Mouse (Mus musculus) brain, embryonic 14.5 days (tissue): ENCODE data around the gene Vwa1.
"Not testable (repeated sequence)": the region's sequence is repeated elsewhere in the genome, so short reads cannot be mapped to it uniquely, and the experiment has no call there.

ENCODE experiments used
- CTCF ChIP-seq: fragments of 200-500 bp; IDR thresholded peaks from 2 replicates; pipeline ENCODE4 v1.5.1; 2012; ENCODE audit warnings: inconsistent platforms, mild to moderate bottlenecking, moderate library complexity, borderline replicate concordance; ENCODE audit not compliant: insufficient read depth, insufficient read length; ENCODE audit errors: extremely low read depth
- POLR2A ChIP-seq: fragments of 200-500 bp; IDR thresholded peaks from 2 replicates; pipeline ENCODE4 v1.6.1; 2012; ENCODE audit warnings: mild to moderate bottlenecking, inconsistent platforms, borderline replicate concordance; ENCODE audit not compliant: poor library complexity, insufficient read depth, insufficient read length, severe bottlenecking; ENCODE audit errors: extremely low read depth

- not testable (repeated sequence) for TF ChIP-seq POLR2A, CTCF
Observed at GRCm38 (mm10) chr4:155740681-155741080, 33.8 kb downstream of the Vwa1 start.
